Mouse (Mus musculus) adrenal gland, postnatal 25 days (tissue): ENCODE measurements around the gene Fbxl15. TPM values are rescaled to one million over a fixed set of nuclear protein-coding genes. Genes with fewer than 3 reads are reported as not detected.

Source experiments
- DNase-seq: peaks from one replicate; pipeline ENCODE4 v3.0.0; 2021; ENCODE audit warnings: mixed read lengths
- total RNA-seq: library from RNA; stranded (reverse); gene quantifications from 2 replicates; pipeline ENCODE4 v1.2.3, GENCODE M21; 2021

Gene Fbxl15
- total RNA-seq, 1 experiment from 2014 or later, result 13.4 TPM

DNA sequence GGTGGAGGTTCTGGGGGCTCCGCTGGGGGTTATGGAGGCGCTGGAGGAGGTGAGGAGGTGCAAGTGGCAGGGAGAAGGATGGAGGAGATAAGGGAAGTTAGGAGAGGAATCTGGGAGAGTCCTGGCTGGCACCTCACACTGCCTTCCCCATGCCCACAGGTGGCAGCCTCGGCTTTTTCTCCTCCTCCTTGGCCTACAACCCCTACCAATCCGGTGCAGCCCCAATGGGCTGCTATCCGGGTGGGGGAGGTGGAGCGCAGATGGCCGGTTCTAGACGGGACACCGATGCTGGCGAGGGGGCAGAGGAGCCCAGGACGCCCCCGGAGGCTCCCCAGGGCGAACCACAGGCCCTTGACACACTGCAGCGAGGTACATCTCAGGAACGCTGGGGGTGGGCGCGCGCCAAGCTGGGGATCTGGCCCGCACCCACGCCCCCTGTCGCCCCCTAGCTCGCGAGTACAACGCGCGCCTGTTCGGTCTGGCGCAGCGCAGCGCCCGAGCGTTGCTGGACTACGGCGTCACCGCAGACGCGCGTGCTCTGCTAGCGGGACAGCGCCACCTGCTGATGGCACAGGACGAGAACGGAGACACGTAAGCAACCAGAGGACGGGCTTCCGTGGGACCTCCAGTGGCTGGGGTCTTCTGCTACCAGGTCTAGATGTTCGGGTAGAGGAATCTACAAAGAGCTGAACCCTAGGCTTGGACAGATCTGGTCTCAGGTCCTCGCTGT, 19.1 kb upstream of the Fbxl15 start:
- peak; percentile 87 for DNase-seq

DNA sequence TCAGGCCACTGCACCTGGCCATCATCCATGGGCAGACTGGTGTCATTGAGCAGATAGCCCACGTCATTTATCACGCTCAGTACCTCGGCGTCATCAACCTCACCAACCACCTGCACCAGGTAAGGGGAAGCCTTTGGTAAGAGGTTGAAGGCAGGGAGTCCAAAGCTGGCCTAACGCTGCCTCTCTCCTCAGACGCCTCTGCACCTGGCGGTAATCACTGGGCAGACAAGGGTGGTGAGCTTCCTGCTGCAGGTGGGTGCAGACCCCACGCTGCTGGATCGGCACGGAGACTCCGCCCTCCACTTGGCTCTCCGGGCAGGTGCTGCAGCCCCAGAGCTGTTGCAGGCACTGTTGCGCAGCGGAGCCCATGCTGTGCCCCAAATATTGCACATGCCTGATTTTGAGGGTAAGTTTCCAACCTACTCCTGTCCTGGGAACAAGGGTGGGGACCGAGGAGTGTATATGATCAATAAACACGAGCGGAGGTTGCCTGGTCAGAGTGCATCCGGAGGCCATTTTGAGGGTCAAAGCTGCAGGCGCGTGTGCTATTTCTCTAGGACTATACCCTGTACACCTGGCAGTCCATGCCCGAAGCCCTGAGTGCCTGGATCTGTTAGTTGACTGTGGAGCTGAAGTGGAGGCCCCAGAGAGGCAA, 18.2 kb upstream of the Fbxl15 start:
- DNase-seq, result no peak

DNA sequence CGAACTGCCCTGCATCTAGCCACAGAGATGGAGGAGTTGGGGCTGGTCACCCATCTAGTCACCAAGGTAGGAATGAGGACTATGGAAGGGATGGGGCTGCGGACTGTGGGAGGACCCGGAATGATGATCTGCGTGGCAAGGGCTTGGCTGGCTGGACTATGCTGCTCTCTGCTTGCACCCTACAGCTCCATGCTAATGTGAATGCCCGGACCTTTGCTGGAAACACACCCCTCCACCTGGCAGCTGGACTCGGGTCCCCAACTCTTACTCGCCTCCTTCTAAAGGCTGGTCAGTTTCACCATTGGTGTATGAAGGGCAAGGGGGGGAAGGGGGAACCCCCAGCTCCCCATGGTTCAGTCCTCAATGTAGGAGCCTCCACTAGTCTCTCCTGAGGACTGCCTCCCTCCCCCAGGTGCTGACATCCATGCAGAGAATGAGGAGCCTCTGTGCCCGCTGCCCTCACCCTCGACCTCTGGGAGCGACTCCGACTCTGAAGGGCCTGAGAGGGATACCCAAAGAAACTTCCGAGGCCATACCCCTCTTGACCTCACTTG, 17.6 kb upstream of the Fbxl15 start:
- no peak for DNase-seq

DNA sequence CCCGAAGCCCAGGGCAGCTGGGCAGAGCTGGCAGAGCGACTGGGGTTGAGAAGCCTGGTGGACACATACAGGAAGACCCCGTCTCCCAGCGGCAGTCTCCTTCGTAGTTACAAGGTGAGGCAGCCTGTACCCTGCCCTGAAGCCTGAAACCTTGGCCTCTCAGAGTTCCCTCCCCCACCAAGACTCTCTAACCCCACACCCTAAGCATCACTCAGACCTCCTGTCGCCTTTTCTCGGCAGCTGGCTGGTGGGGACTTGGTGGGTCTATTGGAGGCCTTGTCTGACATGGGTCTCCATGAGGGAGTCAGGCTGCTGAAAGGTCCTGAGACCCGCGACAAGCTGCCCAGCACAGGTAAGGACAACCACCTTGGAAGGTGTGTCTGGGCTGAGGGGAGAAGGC, 16.6 kb upstream of the Fbxl15 start:
- DNase-seq, result no peak

DNA sequence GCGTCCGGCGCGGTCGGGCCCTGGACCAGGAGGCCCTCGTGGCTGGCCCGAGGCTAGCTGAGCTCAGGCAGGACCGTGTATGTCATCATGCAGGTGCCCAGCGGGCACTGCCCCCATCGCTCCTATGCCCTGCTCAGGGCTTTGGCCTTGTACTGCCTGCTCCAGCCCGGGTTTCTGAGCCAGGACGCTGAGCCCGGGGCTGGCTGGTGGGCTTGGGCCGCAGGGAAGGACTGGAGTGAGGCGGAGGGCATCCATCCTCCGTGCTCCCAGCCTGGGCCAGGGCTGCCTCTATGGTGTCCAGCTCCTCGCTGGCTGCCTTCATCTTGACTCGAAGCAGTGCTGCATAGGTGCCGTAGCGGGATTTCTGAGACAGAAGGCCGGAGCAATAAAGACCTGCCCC, 15.4 kb upstream of the Fbxl15 start:
- no peak for DNase-seq

DNA sequence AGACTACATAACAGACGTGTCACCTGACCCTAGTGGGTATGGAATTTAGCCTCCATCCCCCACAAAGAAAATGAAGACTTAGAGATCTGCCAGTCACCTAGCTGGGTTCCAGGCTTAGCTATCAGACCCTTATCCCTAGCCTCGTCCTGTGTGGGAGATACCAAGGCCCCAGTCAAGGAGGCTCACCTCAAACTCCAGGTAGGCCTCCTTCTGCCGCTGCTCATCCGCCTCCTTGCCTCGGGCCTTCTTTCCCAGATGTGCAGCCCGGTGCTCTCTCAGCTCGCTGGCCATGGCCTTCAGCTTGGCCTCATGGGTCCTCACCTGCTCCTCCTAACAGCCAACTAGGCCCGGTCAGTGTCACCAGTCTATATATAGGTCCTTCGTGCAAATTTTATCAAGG, 14.9 kb upstream of the Fbxl15 start:
- DNase-seq, result no peak

DNA sequence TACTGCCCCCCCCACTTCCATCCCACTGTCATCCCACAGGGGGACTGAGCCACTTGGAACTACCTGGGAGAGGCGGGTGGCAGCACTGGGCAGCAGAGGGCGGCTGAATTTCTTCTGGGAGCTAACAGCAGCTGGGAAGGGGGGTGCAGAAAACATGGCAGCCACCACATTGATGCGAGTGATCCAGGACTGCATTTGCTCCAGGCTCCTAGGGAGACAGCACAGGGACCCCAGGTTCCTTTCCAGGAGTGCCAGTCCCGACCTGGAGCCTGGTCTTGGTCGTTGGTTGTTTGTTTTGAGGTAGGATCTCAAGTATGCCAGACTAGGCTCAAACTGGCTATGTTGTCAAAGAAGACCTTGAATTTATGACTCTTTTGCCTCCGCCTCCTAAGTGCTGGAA, 14.4 kb upstream of the Fbxl15 start:
- no peak for DNase-seq

DNA sequence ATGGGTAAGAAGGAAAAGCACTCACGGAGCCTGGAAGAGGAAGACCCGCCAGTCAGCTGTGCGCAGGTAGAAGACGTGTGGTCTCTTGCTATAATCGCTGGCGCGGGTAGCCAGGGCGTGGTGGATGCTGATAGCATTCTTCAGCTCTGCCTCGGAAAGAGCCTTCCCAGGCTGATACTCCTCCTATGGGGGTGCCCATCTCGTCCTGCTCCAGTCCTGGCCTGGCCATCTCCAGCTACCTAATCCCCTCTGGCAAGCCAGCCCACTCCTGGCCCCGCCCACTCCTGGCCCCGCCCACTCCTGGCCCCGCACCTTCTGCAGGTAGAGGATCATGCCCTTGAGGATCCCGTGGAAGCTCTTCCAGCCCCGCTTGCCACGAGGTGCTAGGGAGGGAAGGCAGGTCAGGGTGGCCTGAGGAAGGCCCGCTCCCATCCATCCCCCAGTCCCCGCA, 13.8 kb upstream of the Fbxl15 start:
- DNase-seq, result no peak

DNA sequence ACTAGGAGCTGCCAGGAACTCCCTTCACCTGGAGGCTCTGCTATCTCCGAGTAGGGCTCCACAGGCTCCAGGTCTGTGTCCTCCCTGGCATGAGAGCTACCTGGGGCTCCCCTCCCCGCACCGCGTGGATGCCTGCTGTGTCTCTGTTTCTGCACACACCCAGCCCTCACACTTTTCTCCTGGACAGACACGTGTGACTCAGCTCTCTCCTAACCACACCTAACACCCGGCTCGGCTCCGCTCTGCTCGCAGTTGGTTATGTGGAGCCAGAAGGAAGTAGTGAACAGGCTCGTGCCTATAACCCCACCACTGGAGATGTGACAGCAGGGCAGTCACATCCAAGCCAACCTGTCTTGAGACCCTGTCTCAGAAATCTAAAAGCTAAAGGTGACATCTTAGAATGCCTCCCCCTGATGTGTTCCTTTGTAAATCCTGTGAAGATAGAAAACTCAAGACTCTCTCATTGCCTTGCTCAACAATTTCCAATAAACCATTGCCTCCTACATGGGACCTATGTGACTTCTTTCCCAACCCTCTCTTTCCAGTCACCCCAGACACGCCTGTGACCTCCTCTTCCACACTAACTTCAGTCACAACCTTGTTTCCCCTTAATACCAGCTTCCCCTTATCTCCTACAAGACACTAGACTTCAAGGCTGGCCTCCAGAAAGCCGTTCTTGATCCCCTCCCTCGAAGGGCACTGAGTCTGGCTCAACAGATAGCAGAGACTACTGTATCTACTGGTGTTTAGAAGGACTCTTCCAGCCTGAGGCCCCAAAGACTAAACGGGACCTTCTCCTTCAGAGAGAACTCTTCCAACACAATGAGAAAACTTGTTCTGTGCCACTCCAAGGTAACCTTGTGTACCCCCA, 12.9 kb upstream of the Fbxl15 start:
- DNase-seq, result no peak

DNA sequence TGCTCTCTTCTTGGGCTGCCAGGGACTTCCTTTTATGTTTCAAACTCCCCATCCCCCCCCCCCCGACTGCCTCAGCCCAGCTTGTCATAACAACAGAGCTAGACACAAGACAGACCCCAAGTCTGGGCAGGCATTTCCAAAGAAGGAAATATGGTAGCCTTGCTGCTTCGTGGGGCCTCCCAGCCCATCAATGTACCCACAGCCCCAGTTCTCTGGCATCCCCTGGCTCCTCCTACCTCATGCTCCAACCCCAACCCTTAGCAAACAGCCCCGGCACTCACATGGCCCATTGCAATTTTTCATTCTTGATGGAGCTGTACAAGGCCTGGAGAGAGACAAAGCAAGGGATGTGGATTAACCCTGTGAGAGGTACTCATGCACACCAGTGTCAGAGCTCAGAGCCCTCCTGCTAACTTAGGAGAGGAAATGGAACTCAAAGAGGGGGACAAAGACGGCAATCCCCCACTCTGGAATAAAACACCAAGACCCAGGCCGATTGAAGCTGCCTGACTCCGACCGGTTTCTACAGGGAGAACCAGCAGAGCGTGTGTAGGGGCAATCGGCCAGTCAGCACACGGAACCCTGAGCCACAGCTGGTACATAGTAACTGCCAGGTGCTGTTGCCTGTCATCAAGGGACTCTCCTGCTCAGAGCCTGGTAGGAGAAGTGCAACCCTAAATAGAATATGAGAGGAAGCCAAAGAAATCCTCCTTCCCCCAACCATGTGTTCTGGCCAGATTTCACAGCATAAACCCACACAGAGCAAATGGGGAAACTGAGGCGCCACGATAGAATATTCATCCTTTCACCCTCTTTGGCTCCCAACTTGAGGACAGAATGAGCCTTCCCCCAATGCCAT, 12.0 kb upstream of the Fbxl15 start:
- DNase-seq, result no peak

DNA sequence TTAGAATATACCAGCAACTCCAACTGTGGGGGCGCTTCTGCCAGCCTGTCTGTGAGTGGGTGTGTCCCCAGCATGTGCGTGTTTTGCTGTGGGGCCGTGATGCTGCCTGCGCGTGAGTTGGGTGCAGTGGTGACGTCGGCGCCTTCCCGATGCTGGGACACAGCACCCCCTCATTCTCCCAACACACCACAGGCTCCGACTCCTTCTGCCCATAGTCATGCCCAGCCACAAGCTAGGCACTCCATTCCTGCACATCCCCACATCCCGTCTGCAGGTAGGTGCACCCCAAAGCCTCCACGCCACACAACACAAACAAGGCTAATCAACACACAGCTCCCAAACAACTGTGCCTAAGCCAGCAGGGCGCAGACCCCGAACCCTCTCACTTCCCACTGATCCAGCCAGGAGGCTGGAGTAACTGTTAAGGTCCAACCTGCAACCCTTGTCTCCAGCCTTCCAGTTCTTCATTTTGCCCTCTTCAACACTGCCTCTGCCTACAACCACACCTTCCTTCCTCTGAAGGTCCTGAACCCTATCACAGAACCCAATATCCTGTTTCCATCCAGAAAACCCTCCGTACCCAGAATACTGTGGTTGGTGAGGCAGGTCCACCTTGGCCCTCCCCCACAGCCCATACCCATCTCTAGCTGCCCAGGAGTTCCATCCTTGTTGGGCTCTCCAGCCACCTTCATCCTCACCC, 11.0 kb upstream of the Fbxl15 start:
- DNase-seq, result no peak

DNA sequence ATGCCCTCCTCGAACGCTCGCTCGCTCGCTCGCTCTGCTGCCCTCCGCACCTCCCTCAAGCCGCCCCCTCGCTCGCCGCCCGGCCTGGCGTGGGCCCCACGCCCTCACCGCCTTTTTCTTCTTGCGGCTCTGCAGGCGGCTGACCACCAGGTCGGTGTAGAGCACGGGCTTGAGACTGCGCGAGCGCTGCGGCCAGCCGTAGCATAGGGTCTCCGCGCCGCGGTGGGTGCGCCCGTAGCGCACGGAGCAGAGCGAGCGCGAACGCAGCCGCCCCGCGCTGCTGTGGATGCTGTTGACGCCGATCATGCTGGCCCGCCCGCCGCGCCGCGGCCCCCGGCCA, 10.5 kb upstream of the Fbxl15 start:
- DNase-seq, result no peak

DNA sequence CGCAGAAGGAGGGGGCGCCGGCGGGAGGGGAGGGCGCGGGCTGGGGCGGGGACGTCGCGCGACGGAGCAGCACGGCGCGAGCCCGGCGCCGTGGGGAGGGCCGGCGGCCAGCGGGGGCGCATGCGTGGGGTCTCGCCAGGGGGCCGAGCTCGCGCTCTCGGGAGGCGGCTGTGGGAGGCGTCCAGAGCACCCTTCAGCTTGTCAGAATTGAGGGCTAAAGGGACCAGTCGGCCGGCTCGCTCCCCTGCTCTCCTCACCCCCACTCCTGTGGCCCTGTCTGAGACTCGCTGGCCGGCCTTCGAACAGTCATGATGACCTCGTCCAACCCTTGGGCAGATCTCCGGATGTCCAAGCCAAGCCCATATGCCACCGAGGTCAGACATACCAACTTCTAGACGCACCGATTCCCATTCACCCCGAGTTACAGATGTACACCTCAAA, 9.9 kb upstream of the Fbxl15 start:
- DNase-seq, result no peak

DNA sequence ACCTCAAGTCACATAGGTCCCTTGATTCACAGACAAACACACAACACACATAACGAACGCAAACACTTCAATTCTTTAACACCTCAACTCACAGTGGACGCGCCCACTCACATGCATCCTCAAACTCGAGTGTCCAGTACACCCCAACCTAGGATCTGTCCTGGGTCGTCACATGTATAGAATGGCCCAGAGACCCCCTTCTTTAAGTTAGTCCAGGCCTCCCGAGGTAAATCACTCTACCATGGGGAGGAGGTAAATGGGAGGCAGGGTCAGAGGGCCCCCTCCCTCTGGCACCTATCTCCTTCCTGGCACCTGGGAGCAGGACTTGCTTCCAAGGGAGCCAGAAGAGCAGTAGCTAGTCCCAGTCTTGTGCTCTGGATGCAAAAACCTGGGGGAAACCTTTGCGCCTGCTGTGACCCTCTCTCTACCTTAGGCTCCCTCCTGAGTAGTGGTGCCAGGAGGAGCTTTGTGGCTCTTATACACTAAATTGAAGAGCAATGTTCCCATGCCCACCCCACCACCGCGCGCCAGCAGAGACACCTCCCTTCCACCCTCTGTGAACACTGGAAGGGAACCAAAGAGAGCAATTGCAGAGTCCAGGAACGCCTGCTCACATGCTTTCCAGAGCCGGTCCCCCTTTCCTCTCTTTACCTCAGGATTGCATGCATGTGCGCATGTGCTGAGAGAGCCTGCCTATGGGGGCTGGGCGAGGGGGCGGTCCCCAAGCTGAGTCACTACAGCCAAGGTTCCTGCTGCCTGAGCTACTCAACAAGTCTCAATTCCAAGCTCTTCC, 9.2 kb upstream of the Fbxl15 start:
- DNase-seq, result peak; percentile 88

DNA sequence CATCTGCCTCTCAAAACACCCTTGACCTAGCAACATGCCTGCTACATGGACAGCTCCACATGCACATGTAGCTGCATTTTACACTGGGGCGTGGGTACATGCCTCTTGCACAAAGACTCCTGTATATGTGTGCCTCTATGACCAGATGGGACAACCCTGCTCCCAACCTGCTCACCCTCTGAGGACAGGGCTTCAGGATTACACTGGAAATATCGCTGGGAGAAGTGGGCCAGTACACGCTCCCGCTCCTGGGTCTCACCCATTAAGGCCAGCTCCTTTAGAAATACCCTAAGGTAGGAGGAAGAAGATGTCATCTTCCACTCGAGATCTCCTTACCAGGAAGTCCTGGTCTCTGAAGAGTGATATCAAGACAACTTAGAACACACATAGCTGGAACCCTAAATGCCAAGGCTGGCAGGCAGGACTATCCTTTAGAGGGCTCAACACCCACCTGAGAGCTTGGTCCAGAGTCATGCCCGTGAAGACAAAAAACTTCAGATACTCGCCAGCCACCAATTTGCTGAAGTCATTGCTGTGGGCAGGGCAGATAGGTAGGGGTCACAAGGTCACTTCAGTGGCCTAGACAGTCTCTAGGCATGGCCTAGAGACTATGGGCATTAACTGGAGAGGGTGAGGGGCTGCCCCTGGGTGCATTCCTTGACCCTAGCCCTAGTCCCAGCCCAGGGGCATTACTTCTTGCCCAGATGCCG, 7.8 kb upstream of the Fbxl15 start:
- DNase-seq, result no peak

DNA sequence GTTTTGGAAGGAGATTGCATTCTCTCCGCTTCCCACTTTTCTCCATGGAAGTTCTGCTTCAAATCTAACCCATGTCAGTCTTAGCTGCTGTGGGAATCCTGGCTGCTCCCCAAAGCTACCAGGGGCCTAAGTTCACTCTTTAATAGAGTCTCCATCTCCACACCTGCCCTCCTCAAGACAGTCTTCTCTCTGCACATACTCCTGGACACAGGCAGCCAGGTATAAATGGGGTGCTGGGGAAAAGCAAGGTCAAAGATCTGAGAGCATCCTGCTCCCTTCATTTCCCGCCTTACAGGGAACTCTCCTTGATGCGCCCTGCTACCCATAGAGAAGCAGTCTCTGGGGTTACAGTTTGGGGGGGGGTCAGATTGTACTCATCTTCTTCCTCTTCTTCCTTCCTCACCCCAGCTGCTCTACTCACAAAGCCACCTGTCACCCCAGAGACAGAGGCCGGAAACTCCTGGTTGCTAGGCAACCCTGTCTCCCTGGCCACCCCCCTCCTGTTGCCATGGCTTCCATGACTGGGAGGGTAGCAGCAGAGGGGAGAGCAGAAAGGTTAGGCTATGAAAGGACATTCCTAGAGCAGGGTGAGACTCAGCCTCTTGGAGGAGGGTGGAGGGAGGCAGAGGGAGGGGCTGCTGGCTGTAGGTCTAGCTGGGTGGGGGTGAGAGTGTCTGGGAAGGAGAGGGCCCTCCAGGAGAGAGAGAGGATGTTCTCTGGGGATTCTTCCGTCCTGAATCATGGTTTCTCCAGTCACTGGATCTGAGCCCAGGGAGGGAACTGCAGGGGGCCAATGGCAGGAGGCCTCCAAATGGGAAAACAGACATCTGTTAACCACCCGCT, 6.7 kb upstream of the Fbxl15 start:
- no peak for DNase-seq

DNA sequence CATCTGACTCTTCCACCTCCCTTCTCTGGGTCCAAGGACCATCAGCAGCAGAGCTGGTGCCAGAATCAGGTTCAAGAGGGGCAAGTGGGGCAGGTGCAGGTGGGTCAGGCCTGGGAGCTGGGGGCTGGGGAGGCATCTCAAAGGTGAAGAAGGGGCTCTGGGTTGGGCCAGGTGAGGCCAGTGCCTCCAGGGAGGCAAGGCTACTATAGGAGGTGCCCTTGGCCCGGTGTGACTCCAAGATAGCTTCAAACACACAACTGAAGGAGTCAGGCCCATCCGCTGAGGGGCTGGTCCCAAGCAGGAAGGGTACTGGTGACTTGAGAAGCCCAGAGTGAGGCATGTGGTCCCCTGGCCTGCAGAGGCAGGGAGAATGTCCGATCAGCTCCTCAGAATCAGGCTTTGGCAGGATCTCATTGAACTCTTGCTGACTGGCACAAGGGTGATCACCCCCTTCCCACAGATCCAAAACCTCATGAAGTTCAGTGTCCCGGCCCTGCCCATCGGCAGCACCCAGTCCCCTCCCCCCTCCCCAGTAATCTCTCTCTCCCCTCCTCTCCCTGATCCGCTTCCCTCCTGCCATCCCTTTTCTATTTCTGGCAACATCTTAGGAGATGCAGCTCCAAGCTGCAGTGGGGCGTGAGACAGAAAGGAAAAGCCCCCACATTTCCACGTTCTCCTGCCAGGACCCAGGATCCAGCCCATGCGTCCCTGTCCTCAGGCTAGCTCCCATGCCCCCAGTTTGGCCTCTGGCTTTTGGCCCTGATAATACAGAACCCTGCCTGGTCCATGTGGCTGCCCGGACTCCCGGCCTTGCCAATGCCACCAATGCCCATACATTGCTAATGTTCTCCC, 5.6 kb upstream of the Fbxl15 start:
- DNase-seq, result no peak
